Mouse (Mus musculus) gastrocnemius, adult 2 months (tissue): ENCODE measurements at regions not wholly inside any gene's neighbourhood (a gene's known extent, or its start where the extent isn't known, plus 50 kb on each side); places are given as distances from the start of the nearest gene placed in this dataset.

Source experiments
- DNase-seq: peaks from one replicate; pipeline ENCODE4 v3.0.0; 2022
- H3K27ac ChIP-seq: fragments of 200-600 bp; 2 replicates; pipeline ENCODE4 v1.8.1; 2022; ENCODE audit warnings: mild to moderate bottlenecking
- H3K4me3 ChIP-seq: fragments of 200-600 bp; 2 replicates; pipeline ENCODE4 v1.8.1; 2022; ENCODE audit warnings: mild to moderate bottlenecking, moderate library complexity
- CTCF ChIP-seq: fragments of 200-600 bp; IDR thresholded peaks from 2 replicates; pipeline ENCODE4 v1.8.1; 2022; ENCODE audit warnings: antibody characterized with exemption, mild to moderate bottlenecking, moderate library complexity
- intact Hi-C: fragments of 180-260 bp; cut with DNase I; formaldehyde crosslinking; loops from one replicate; pipeline ENCODE4 v1.15.1; 2025

- intact Hi-C loops = no loop called here
- H3K4me3 ChIP-seq = no peak overlapping the region
- H3K27ac ChIP-seq = no peak overlapping the region
- no peak for TF ChIP-seq CTCF
- no peak for DNase-seq
These were observed 74.3 kb upstream of the Grb10 start for GRCm38 (mm10) chr11:12112646-12113353.

- TF ChIP-seq CTCF = no peak
- Histone ChIP-seq H3K4me3 (no peak overlapping the region), H3K27ac (no peak overlapping the region)
- intact Hi-C loops = no loop called here
- DNase-seq = no peak
These were observed 69.2 kb upstream of the Grb10 start for GRCm38 (mm10) chr11:12107711-12108110.

GRCm38 (mm10) chr11:12090961-12091360 is 52.5 kb upstream of the Grb10 start:
- Histone ChIP-seq H3K4me3 (no peak overlapping the region), H3K27ac (no peak overlapping the region)
- intact Hi-C loops = no loop called here
- DNase-seq = peak; percentile 28
- TF ChIP-seq CTCF = no peak

- no peak for TF ChIP-seq CTCF
- intact Hi-C loops = no loop called here
- Histone ChIP-seq H3K27ac (no peak overlapping the region), H3K4me3 (no peak overlapping the region)
- no peak for DNase-seq
These were observed 51.4 kb upstream of the Grb10 start for GRCm38 (mm10) chr11:12089788-12090365.
